ENCODE assay signal across 8 mouse cellular contexts in genomic region chr3:96065754-96066375, GRCm38 (mm10). TPM values are rescaled to one million over a fixed set of nuclear protein-coding genes. Genes with fewer than 3 reads are reported as not detected.
DNase-seq lines count a peak whose midpoint lies in the region; ATAC-seq and TF ChIP-seq lines count a peak whose summit lies in the region.

No protein-coding gene starts in this region.

- peak; percentile 73 for DNase-seq in CD4-positive helper T cell, adult 2 months (ENCODE audit: low read depth, low spot score)
- peak; percentile 85 for DNase-seq in adipocyte (ENCODE audit: low spot score)
- peak; percentile 86 for DNase-seq in embryo, embryonic 11 days
- peak; percentile 70 for DNase-seq in heart, adult 8-10 months (ENCODE audit: low spot score)
- DNase-seq in kidney, adult 2 months = peak; percentile 79
- DNase-seq in limb, embryonic 10.5 days (ENCODE audit: low spot score) = peak; percentile 42
- peak; percentile 90 for DNase-seq in midbrain, postnatal 0 days (ENCODE audit: low spot score)
- peak; percentile 24 to 32 for DNase-seq in urinary bladder, postnatal 36 days (ENCODE audit: low spot score in 2 of 2)

- TF ChIP-seq POLR2A in kidney, adult 2 months (IDR thresholded peaks at IDR 0.05; ENCODE audit: low read depth, low read length) = no peak

- H3K4me2 ChIP-seq in midbrain, postnatal 0 days (ENCODE audit: low read depth, low read length, poor library complexity, severe bottlenecking) = peak overlapping the region; percentile 9; the same call in 1 of the 2 replicates

- no peak overlapping the region; the same call in 1 of the 2 replicates for H3K4me3 ChIP-seq in kidney, adult 2 months (ENCODE audit: insufficient read depth, low read depth, low read length)
- no peak overlapping the region for H3K4me3 ChIP-seq in limb, embryonic 10.5 days
- no peak overlapping the region for H3K4me3 ChIP-seq in midbrain, postnatal 0 days (ENCODE audit: low read depth, low read length)

- 29% methylated on average over 20 of the region's 20 CpGs for WGBS in kidney, adult 2 months
- 56% methylated on average over 20 of the region's 20 CpGs for WGBS in limb, embryonic 10.5 days
- 43% methylated on average over 20 of the region's 20 CpGs for WGBS in midbrain, postnatal 0 days

- H3K4me1 ChIP-seq in kidney, adult 2 months (ENCODE audit: control insufficient read depth, insufficient read depth, low read length) = no peaks in the 10 kb centered on the region; the same call in 1 of the 2 replicates
- no peaks in the 10 kb centered on the region for H3K4me1 ChIP-seq in limb, embryonic 10.5 days
- H3K4me1 ChIP-seq in midbrain, postnatal 0 days (ENCODE audit: insufficient read depth, low read length) = no peaks in the 10 kb centered on the region

- H3K9me3 ChIP-seq in limb, embryonic 10.5 days (replicated peaks) = no peaks in the 10 kb centered on the region
- no peaks in the 10 kb centered on the region for H3K9me3 ChIP-seq in midbrain, postnatal 0 days (ENCODE audit: low read length)

- H3K27me3 ChIP-seq in kidney, adult 2 months (replicated peaks; ENCODE audit: control insufficient read depth, insufficient read depth, low read length) = no peaks in the 10 kb centered on the region
- H3K27me3 ChIP-seq in limb, embryonic 10.5 days (ENCODE audit: low read depth, poor library complexity, severe bottlenecking) = no peaks in the 10 kb centered on the region
- no peaks in the 10 kb centered on the region for H3K27me3 ChIP-seq in midbrain, postnatal 0 days (ENCODE audit: insufficient read depth, low read length)

- H3K36me3 ChIP-seq in kidney, adult 2 months (ENCODE audit: control insufficient read depth, insufficient read depth, low read length) = no peaks in the 10 kb centered on the region
- H3K36me3 ChIP-seq in limb, embryonic 10.5 days = no peaks in the 10 kb centered on the region
- no peaks in the 10 kb centered on the region for H3K36me3 ChIP-seq in midbrain, postnatal 0 days (ENCODE audit: insufficient read depth, low read length)

- H3K9ac ChIP-seq in midbrain, postnatal 0 days (replicated peaks; ENCODE audit: low read length, poor library complexity, severe bottlenecking) = no peak overlapping the region

- TF ChIP-seq CTCF in kidney, adult 2 months (conservative IDR thresholded peaks at IDR 0.05; ENCODE audit: insufficient read depth, insufficient read length, low read depth, low read length) = peak; percentile 55
- TF ChIP-seq CTCF in midbrain, postnatal 0 days (IDR thresholded peaks at IDR 0.05) = peak; percentile 76

- H3K27ac ChIP-seq in kidney, adult 2 months (ENCODE audit: insufficient read depth, low read depth, low read length) = 0 out of 2 replicates have a peak overlapping the region, but pooled peaks have one; percentile 8
- no peak overlapping the region for H3K27ac ChIP-seq in limb, embryonic 10.5 days
- no peak overlapping the region for H3K27ac ChIP-seq in midbrain, postnatal 0 days (ENCODE audit: low read depth, low read length)

- no peak for ATAC-seq in midbrain, postnatal 0 days (ENCODE audit: low FRiP score)

RNA-seq across cellular contexts. Expression of gene Vps45, which starts 7.6 kb away (rescaled TPM):
- 10 to 100 TPM; 27.2 to 33.8 (median 30.0) TPM for total RNA-seq in heart, adult 8-10 months (2022)
- polyA plus RNA-seq in kidney, adult 2 months (2012; rRNA removed) = 6.7 and 7.9 TPM in 2 replicates
- 22.4 and 23.6 TPM in 2 replicates for polyA plus RNA-seq in limb, embryonic 10.5 days (2016; fragmentation: Nextera tagmentation; extraction: Ambion mirVana)
- 29.5 and 35.3 TPM in 2 replicates for total RNA-seq in midbrain, postnatal 0 days (2014; rRNA removed)
- polyA plus RNA-seq in midbrain, postnatal 0 days (2015; fragmentation: Nextera tagmentation; extraction: Ambion mirVana) = 60.6 and 61.1 TPM in 2 replicates

RNA-seq across cellular contexts. Expression of gene Otud7b, which starts 38.5 kb away (rescaled TPM):
- total RNA-seq in heart, adult 8-10 months (2022) = 10 to 100 TPM; 55.4 to 63.1 (median 59.8) TPM
- 10.1 and 15.0 TPM in 2 replicates for polyA plus RNA-seq in kidney, adult 2 months (2012; rRNA removed)
- polyA plus RNA-seq in limb, embryonic 10.5 days (2016; fragmentation: Nextera tagmentation; extraction: Ambion mirVana) = 18.6 and 19.2 TPM in 2 replicates
- 14.3 and 16.3 TPM in 2 replicates for total RNA-seq in midbrain, postnatal 0 days (2014; rRNA removed)
- polyA plus RNA-seq in midbrain, postnatal 0 days (2015; fragmentation: Nextera tagmentation; extraction: Ambion mirVana) = 5.7 and 7.5 TPM in 2 replicates

Comparison
In these comparisons a context has a peak if more than half of its experiments do, and no peak if none do; other contexts are left out.
1. DNase-seq: peak in every context shown above with its lines; median percentile 90 in midbrain, postnatal 0 days; 86 in embryo, embryonic 11 days; 85 in adipocyte; 79 in kidney, adult 2 months; 73 in CD4-positive helper T cell, adult 2 months; 70 in heart, adult 8-10 months; 42 in limb, embryonic 10.5 days; 28 in urinary bladder, postnatal 36 days.